Mouse (Mus musculus) spleen, adult 2 months (tissue): ENCODE data around the gene Rgmb. TPM values are rescaled to one million over a fixed set of nuclear protein-coding genes. Genes with fewer than 3 reads are reported as not detected.

Experiments used
- DNase-seq, 2 experiments: peaks; one replicate each; pipeline versions ENCODE4 v3.0.0 to v3.0.0-alpha.2; 2012 to 2021; ENCODE audit warnings: low spot score in 2 of 2, low read depth in 1 of 2
- H3K27ac ChIP-seq: fragments of 200-500 bp; 2 replicates; pipeline ENCODE4 v1.5.1; 2012; ENCODE audit warnings: low read length, inconsistent platforms; ENCODE audit not compliant: insufficient read depth
- H3K27me3 ChIP-seq: fragments of 200-500 bp; 2 replicates; pipeline ENCODE4 v1.6.1; 2012; ENCODE audit warnings: mild to moderate bottlenecking, moderate library complexity, low read length, inconsistent platforms; ENCODE audit not compliant: control insufficient read depth, insufficient read depth
- H3K36me3 ChIP-seq: fragments of 200-500 bp; 2 replicates; pipeline ENCODE4 v1.6.1; 2012; ENCODE audit warnings: mild to moderate bottlenecking, low read length, inconsistent platforms; ENCODE audit not compliant: control insufficient read depth, insufficient read depth
- H3K4me1 ChIP-seq: fragments of 200-500 bp; 2 replicates; pipeline ENCODE4 v1.6.1; 2011; ENCODE audit warnings: inconsistent platforms; ENCODE audit not compliant: control insufficient read depth, insufficient read depth, insufficient read length
- H3K4me3 ChIP-seq: fragments of 200-500 bp; 2 replicates; pipeline ENCODE4 v1.5.1; 2011; ENCODE audit warnings: mild to moderate bottlenecking, inconsistent platforms; ENCODE audit not compliant: insufficient read depth, insufficient read length; ENCODE audit errors: extremely low read depth
- CTCF ChIP-seq: fragments of 200-500 bp; IDR thresholded peaks from 2 replicates; pipeline ENCODE4 v1.5.1; 2011; ENCODE audit warnings: mild to moderate bottlenecking, inconsistent platforms; ENCODE audit not compliant: insufficient read depth, insufficient read length, insufficient replicate concordance; ENCODE audit errors: extremely low read depth
- POLR2A ChIP-seq: fragments of 200-500 bp; IDR thresholded peaks from 2 replicates; pipeline ENCODE4 v1.6.1; 2011; ENCODE audit warnings: low read depth, low read length, inconsistent platforms
- WGBS: fragments of 180-500 bp; shearing (Covaris S2); methylation state at CpG from one replicate; pipeline ENCODE4 v1.1.7; 2018; 5-methylcytosine and 5-hydroxymethylcytosine counted together
- polyA plus RNA-seq: library from polyadenylated mRNA; depleted of rRNA; stranded (reverse); fragments of >200 nt; gene quantifications from 2 replicates; pipeline ENCODE4 v1.2.3, GENCODE M21; 2012

The Rgmb gene
- polyA plus RNA-seq, 1 experiment: 11.4 TPM

DNA sequence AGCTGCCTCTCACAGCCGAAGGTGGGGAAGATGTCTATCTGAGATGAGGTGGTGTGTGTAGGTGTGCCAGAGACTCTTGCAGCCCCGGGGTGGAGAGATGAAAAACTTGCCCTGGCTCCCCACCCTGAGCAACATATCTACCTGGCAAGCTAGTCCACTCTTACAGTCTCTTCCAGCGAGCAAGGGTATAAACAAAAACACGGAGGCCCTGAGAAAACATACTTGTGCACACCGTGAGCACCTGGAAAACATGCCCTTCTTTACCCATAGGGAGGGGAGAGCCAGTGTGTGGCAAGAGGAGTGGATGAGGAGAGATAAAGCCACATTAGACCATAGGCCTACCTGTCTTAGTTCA is 13.8 kb downstream of the Rgmb start:
- H3K27me3 ChIP-seq: no peaks in the 10 kb centered on the region
- H3K27ac ChIP-seq: no peak overlapping the region
- DNase-seq: no peak
- H3K4me1 ChIP-seq: no peaks in the 10 kb centered on the region; the same call in 1 of the 2 replicates
- WGBS: 69% methylated on average over 5 of the region's 5 CpGs
- H3K4me3 ChIP-seq: no peak overlapping the region
- H3K36me3 ChIP-seq: no peaks in the 10 kb centered on the region; the same call in 1 of the 2 replicates
- no peak for TF ChIP-seq CTCF
- TF ChIP-seq POLR2A: no peak

DNA sequence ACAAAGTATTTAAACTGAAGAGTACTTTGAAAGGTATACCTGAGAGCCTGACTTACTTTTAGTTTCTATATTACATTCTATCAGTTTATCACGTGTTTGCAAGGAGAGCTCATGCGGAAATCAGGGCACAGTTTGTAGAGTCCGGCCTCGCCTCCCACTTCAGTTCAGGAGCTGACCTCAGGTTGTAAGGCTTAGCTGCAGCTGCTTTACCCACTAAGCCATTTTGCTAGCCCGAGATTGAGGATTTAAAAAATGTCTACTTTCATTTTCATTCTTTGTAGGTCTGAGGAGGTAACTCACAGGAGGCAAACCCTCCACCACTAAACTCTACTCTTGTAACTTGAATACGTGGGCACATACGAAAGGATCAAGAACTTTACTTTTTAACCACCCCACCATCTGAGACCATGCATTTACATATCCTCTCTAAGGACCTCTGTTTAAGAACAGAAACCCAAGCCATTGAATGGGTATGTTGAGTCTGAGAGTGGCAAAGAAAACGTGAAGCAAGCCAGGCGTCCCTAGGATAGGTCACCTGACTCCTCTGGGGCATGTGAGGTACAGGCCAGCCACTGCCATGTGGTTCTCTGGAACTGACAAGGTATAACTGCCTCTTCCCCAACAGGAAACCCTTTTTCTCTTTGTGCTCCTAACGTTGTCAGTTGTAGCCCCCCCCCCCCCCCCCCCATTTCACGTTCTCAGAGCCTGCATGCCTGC is 14.3 kb downstream of the Rgmb start:
- Histone ChIP-seq H3K27me3 (no peaks in the 10 kb centered on the region), H3K27ac (peak overlapping the region; percentile 59)
- WGBS: 53% methylated on average over 11 of the region's 11 CpGs

DNA sequence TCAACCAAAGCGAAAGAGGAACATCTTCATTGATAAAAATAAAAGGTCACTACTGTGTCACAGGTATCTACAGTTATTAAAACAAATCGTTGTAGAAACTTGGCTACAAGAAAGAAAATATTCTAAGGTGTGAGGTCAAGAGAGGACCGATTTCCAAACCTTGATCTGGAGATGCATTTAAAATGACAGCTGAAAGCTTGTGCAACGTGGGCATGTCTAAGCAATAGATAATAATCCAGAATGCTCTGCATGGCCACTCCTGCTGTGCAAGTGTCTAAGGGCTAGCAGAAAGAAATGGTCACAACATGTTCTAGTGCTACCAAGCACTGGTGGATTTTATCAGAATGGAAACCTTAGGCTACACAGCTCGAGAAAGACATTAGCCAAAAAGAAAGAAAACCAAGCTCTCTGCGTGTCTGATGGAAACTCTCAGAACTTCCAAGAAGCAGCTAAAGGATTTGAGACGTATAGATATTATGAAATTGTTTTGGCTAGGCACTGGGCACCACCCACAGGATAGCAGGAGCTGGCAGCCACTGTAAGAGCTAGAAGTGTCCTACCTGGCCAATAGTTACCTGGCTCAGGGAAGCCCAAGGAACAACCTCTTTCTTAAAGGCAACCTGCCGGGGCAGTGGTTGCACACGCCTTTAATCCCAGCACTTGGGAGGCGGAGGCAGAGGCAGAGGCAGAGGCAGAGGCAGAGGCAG is 15.4 kb downstream of the Rgmb start:
- Histone ChIP-seq H3K4me3 (no peak overlapping the region), H3K27ac (no peak overlapping the region), H3K36me3 (no peaks in the 10 kb centered on the region; the same call in 1 of the 2 replicates), H3K27me3 (no peaks in the 10 kb centered on the region), H3K4me1 (no peaks in the 10 kb centered on the region; the same call in 1 of the 2 replicates)
- no peak for DNase-seq
- TF ChIP-seq CTCF (no peak), POLR2A (no peak)
- WGBS: 89% methylated on average over 10 of the region's 10 CpGs

More for the DNA sequence above, 14.3 kb downstream of the Rgmb start:
- H3K4me1 ChIP-seq: no peaks in the 10 kb centered on the region; the same call in 1 of the 2 replicates
- no peak for TF ChIP-seq POLR2A
- no peak for TF ChIP-seq CTCF
- peak overlapping the region; percentile 35 for H3K4me3 ChIP-seq
- no peaks in the 10 kb centered on the region; the same call in 1 of the 2 replicates for H3K36me3 ChIP-seq
- DNase-seq: no peak

DNA sequence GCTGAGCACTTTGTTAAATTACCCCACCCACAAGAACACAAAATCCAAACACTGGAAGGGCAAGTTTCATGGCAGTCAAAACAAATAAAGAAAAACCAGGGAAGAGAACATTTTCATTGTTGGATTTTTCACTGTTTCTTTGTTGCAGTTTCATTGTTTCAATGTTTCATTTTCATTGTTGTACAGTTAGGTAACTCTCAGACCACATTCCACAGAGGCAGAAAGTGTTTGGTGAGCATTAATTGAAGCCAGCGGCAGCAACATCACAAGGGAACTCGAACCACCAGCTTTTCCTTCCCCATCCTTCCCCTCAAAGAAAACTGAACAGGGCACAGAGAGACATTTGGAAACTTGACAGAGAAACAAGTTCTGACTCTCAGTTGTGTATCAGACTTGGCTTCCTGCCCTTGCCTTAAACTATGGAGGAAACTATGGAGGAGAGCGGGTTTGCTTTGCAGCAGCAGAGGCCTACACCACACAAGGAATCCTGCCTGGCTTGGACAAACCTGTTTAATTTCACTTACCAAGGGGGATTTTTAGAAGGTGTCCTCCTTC is 17.1 kb downstream of the Rgmb start:
- H3K36me3 ChIP-seq: no peaks in the 10 kb centered on the region; the same call in 1 of the 2 replicates
- no peak for TF ChIP-seq CTCF
- no peak for TF ChIP-seq POLR2A
- no peaks in the 10 kb centered on the region; the same call in 1 of the 2 replicates for H3K4me1 ChIP-seq
- 60% methylated on average over 3 of the region's 3 CpGs for WGBS
- H3K27ac ChIP-seq: no peak overlapping the region
- H3K4me3 ChIP-seq: no peak overlapping the region
- H3K27me3 ChIP-seq: no peaks in the 10 kb centered on the region
- DNase-seq: no peak

DNA sequence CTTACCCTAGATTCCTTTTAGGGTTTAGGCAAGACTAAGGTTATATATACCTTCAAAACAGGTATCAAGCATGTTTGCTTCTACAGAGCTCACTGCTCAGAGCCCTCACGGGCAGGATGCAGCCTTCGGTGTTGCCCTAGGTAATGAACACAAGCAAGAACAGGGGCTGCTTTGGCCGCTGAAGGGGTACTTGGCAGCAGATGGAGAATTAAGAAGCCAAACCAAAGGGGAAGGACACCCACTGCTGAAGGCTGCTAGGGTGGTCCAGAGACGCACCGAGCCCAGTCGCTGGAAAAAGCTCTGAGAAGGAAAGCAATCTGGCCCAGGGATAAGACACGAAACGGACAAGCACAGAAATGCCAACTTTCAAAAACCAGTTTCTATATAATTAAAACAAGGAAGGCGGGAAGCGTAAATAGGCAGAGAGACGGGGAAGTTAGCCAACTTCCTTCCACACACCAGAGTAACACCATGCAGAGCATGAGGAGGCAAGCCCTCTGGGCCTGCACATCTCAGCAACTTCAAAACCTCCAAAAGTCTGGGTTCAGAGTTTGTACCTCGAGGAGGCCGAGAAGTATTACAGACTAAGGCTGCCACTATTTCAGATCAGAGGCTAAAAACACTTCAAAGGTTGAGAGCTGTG is 18.6 kb downstream of the Rgmb start:
- no peak overlapping the region for H3K27ac ChIP-seq
- no peaks in the 10 kb centered on the region; the same call in 1 of the 2 replicates for H3K4me1 ChIP-seq
- TF ChIP-seq POLR2A: no peak
- no peak for TF ChIP-seq CTCF
- no peaks in the 10 kb centered on the region for H3K27me3 ChIP-seq
- no peak for DNase-seq
- H3K36me3 ChIP-seq: no peaks in the 10 kb centered on the region; the same call in 1 of the 2 replicates
- H3K4me3 ChIP-seq: no peak overlapping the region
- 78% methylated on average over 13 of the region's 13 CpGs for WGBS

DNA sequence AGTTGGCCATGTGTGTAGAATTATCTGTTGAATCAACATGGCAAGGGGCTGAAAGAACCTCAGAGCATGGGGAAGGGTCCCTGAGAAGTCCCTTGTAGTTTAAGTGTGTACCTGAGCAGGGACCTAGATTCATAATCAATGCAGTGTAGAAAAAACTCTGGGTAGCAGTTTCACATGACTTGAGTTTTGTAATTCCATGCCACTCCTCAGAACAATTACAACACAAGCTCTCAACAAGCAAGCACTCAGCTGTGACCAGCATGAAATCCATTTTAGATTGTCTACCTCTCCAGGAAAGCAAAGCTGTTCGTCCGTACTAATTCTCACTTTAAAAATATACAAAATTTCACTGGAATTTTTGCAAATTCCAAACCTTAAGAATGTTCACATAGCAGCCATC is 20.9 kb downstream of the Rgmb start:
- Histone ChIP-seq H3K4me1 (no peaks in the 10 kb centered on the region; the same call in 1 of the 2 replicates), H3K4me3 (no peak overlapping the region), H3K36me3 (no peaks in the 10 kb centered on the region), H3K27me3 (no peaks in the 10 kb centered on the region), H3K27ac (no peak overlapping the region)
- WGBS: 87% methylated on average over 2 of the region's 2 CpGs
- DNase-seq: no peak
- TF ChIP-seq POLR2A: no peak
- no peak for TF ChIP-seq CTCF
